Mouse (Mus musculus): ENCODE results near the gene H2-Eb2. TPM values are rescaled to one million over a fixed set of nuclear protein-coding genes. Genes with fewer than 3 reads are reported as not detected.

The H2-Eb2 gene
- 1 to 10 TPM in 1 of 2 experiments, under 1 TPM in 1; 0.42 to 1.3 TPM for polyA plus RNA-seq (2017; shearing (Covaris generic))

DNA sequence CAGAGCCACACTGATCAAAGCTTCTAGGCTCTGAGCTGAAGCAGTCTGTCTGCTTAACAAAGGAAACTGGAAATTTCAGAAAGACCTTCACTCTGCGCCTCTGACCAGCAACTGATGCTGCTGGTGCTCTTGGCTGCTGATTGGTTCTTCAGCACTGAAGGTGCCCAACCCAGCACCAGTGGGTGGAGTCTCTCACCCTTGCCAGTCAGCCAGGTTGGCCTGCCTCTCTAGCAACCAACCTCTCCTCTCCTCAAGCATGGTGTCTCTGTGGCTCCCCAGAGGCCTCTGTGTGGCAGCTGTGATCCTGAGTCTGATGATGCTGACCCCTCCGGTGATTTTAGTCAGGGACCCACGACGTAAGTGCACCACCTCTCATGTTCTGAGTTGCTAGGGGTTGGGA lies at the start of gene H2-Eb2:
H2-Eb2 (plus strand) TSS at position 230 of the 400 bp plus-strand sequence.

DNA sequence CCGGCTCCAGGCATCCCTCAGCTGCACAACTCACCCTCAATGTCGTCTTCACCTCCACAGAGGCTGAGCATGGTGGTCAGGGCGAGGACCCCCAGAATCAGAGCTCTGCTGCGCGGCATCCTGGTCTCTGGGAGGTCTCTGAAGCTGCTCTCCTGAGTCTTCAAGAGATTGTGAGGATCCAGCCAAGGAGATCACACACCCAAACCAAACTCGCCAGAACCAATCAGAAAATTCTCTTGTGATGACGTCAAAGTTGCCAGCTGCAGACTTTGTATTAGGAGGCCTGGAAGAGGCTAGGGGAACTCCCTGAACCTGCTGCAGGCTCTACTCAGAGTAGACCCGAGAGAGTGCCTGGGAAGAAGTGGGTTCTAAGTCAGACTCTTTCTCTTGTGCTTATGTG lies 37.8 kb upstream of the H2-Eb2 start, which contains the start of gene H2-Aa:
H2-Aa (minus strand) TSS at position 176 of the 400 bp plus-strand sequence.

DNA sequence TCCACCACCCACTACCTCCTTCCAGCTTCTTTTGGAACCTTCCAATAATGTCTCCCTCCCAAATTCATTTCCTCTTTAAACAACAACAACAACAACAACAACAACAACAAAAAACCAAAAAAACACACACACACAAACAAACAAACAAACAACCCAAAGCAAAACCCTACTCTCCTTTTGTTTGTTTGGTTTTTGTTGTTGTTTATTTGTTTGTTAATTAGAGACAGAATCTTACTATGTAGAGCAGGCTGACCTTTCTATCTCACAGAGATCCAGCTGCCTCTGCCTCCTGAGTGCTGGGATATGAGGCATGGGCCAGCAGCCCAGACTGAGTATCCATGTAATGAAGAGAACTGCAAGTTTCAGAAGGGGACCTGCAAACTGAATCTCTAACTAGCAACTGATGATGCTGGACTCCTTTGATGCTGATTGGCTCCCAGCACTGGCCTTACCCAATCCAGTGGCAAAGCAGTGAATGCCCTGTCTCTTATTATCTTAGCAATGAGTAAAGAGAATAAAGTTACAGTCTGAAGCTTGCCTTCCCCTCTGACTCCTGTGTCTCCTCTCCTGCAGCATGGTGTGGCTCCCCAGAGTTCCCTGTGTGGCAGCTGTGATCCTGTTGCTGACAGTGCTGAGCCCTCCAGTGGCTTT lies 20.0 kb upstream of the H2-Eb2 start, which contains the start of gene H2-Eb1:
H2-Eb1 (plus strand) TSS at position 488 of the 651 bp plus-strand sequence.

DNA sequence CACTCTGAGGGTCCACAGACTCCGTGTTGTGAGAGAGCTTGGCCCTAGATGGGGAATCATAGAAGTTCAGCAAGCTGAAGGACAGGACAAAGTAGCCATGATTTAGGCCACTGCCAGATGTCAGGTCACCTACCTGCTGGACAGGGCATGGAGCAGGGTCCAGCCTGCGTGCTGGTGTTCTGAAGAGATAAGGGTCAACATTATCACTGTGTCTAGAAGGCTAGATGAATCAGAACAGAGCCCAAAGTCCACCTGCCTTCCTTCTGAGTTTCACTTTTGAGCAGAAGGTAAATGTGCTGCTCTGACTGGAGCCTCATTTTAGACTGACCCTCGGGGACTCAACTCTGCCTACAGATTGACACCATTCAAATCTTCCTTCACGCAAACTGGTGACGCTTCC lies 29.1 kb downstream of the H2-Eb2 start, which contains the start of gene Btnl2:
Btnl2 (plus strand) TSS at position 284 of the 400 bp plus-strand sequence.

GRCm38 (mm10) chr17:34376847-34377246 lies 51.4 kb downstream of the H2-Eb2 start, which contains the start of gene Btnl1:
Gene Btnl1, plus strand, starts transcription at chr17:34377132.

Other genes with a start within 250 kb of the H2-Eb2 start
- gene H2-Oa, start 233.3 kb upstream of the H2-Eb2 start, polyA plus RNA-seq (2017; shearing (Covaris generic)): 10 to 100 TPM; 31.7 to 45.1 TPM
- gene H2-DMa, start 206.1 kb upstream of the H2-Eb2 start, polyA plus RNA-seq (2017; shearing (Covaris generic)): 100 to 1,000 TPM in 1 of 2 experiments, 10 to 100 TPM in 1; 99.4 to 105 TPM
- gene Brd2, start 203.0 kb upstream of the H2-Eb2 start, polyA plus RNA-seq (2017; shearing (Covaris generic)): 100 to 1,000 TPM; 199 to 255 TPM
- 10 to 100 TPM; 11.6 to 22.4 TPM for gene H2-DMb2, start 182.4 kb upstream of the H2-Eb2 start, polyA plus RNA-seq (2017; shearing (Covaris generic))
- 10 to 100 TPM in 1 of 2 experiments, 1 to 10 TPM in 1; 2.8 to 12.1 TPM for gene H2-DMb1, start 172.6 kb upstream of the H2-Eb2 start, polyA plus RNA-seq (2017; shearing (Covaris generic))
- 100 to 1,000 TPM; 379 to 418 TPM for gene Tap1, start 138.1 kb upstream of the H2-Eb2 start, polyA plus RNA-seq (2017; shearing (Covaris generic))
- gene Psmb9, start 137.9 kb upstream of the H2-Eb2 start, polyA plus RNA-seq (2017; shearing (Covaris generic)): 100 to 1,000 TPM; 443 to 527 TPM
- 1,000 to 10,000 TPM; 1,068 to 1,232 TPM for gene Psmb8, start 127.9 kb upstream of the H2-Eb2 start, polyA plus RNA-seq (2017; shearing (Covaris generic))
- 100 to 1,000 TPM; 330 to 339 TPM for gene Tap2, start 122.1 kb upstream of the H2-Eb2 start, polyA plus RNA-seq (2017; shearing (Covaris generic))
- 10 to 100 TPM; 69.7 to 70.8 TPM for gene H2-Ob, start 86.8 kb upstream of the H2-Eb2 start, polyA plus RNA-seq (2017; shearing (Covaris generic))
- gene H2-Ab1, start 68.0 kb upstream of the H2-Eb2 start, polyA plus RNA-seq (2017; shearing (Covaris generic)): 100 to 1,000 TPM in 1 of 2 experiments, 10 to 100 TPM in 1; 49.6 to 150 TPM
- 10 to 100 TPM; 40.3 to 86.4 TPM for gene H2-Aa, start 37.8 kb upstream of the H2-Eb2 start, polyA plus RNA-seq (2017; shearing (Covaris generic))
- 10 to 100 TPM; 26.8 to 67.1 TPM for gene H2-Eb1, start 19.8 kb upstream of the H2-Eb2 start, polyA plus RNA-seq (2017; shearing (Covaris generic))
- under 1 TPM; 0.43 to 0.46 TPM for gene Btnl2, start 29.2 kb downstream of the H2-Eb2 start, polyA plus RNA-seq (2017; shearing (Covaris generic))
- gene Btnl1, start 51.5 kb downstream of the H2-Eb2 start, polyA plus RNA-seq (2017; shearing (Covaris generic)): not detected
- 1 to 10 TPM in 1 of 2 experiments, under 1 TPM in 1; 0.71 to 1.6 TPM for gene BC051142, start 73.2 kb downstream of the H2-Eb2 start, polyA plus RNA-seq (2017; shearing (Covaris generic))
- gene Btnl4, start 151.7 kb downstream of the H2-Eb2 start, polyA plus RNA-seq (2017; shearing (Covaris generic)): under 1 TPM in 1 of 2 experiments, not detected in 1; 0.99 TPM
- under 1 TPM in 1 of 2 experiments, not detected in 1; 0.22 TPM for gene Btnl6, start 191.7 kb downstream of the H2-Eb2 start, polyA plus RNA-seq (2017; shearing (Covaris generic))
- gene Notch4, start 238.6 kb downstream of the H2-Eb2 start, polyA plus RNA-seq (2017; shearing (Covaris generic)): 1 to 10 TPM in 1 of 2 experiments, under 1 TPM in 1; 0.71 to 1.5 TPM